Mouse (Mus musculus): Measurements from ENCODE around the gene Acsl4.

DNA sequence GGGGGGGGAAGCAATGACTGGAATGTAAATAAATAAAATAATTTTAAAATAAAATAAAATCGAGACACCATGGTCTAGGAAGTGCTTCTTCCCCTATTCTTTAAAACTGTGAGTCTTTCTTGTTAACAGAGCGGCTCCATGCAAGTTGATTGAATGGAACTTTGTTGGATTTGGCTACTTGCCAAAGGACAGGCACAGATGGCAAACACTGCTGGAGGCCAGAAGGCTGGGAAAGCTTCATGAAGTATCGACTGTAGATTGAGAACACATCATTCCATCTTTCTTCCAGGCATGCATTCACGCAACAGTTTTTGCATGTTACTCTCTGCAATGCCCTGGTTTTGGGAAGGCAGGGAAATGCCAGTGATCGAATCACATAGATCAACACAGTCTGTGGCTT lies 79.9 kb downstream of the Acsl4 start:
- TF ChIP-seq POLR2A (IDR thresholded peaks at IDR 0.05; ENCODE audit: extremely low read depth, insufficient read depth, low read length) (no peak), CTCF (IDR thresholded peaks at IDR 0.05; ENCODE audit: low read depth, low read length) (no peak)

All from liver, adult 2 months (tissue).